Mouse (Mus musculus): ENCODE measurements at regions not wholly inside any gene's neighbourhood (a gene's known extent, or its start where the extent isn't known, plus 50 kb on each side); places are given as distances from the start of the nearest gene placed in this dataset.

DNA sequence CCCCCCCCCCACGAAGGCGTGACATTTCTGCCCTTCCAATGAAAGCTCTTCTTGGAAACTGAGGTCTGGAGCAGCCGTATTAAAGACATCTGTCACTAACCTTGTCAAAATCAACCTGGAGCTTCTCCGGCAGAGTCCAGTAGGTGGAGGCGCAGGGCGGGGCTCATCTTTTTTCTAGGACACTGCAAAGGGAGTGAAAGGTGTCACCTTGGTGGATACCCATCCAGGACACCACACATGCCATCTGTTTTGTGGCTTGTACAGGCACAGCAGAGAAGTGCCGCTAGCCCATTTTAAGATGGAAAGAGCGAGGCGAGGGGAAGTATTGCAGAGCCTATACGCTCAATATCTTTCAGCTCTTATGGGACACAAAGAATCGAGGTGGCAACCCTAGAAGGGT, 184.5 kb upstream of the Zfp618 start:
- TF ChIP-seq CTCF (IDR thresholded peaks at IDR 0.05; ENCODE audit: extremely low read depth, insufficient read length, insufficient replicate concordance, low read depth, low read length): no peak
- TF ChIP-seq POLR2A (IDR thresholded peaks at IDR 0.05; ENCODE audit: low read depth, low read length): no peak

All from small intestine, adult 2 months (tissue).